Mouse (Mus musculus): Measurements from ENCODE around the gene Samd8. TPM values are rescaled to one million over a fixed set of nuclear protein-coding genes. Genes with fewer than 3 reads are reported as not detected.

Samd8 gene
- 13.1 TPM in 2 replicates for polyA plus RNA-seq (2014; fragmentation: Nextera tagmentation; extraction: Ambion mirVana)

DNA sequence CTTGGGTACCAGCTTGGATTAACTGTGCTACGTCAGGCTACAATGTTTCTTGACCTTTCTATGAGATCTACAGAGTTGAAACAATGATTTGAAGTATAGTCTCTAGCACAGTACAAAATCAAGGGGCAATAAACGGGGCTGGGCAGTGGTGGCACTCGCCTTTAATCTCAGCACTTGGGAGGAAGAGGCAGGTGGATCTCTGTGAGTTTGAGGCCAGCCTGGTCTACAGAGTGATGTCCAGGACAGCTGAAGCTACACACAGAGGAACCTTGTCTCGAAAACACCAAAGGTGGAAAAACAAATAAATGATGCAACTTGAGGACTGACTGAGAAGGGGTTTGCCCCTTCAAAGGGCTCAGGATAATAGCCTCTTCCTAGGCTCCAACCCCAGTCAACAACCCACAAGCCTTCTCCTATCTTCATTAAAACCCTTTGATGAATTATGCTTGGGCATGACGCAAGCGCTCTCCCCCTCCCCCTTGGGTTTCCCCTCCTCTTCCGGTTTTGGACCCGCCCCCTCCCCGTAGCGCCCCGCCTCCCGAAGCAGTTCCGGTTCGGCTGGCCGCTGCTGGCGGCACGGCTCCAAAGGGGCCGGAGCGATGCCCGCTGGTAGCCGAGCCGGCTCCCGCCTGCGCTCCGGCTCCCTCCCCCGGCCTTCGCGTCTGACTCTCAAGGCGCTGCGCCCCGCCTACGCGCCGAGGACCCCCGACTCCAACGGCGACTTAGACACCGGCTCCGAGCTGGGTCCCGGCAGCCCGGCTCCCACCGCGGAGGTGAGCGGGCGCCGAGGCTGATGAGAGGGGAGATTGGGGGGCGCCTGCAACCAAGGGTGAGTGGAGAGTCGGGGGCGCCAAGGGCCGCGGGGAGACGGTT, at the start of gene Samd8:
Samd8 (plus strand) TSS at position 524 of the 873 bp plus-strand sequence.
- Histone ChIP-seq H3K27ac (ENCODE audit: low read depth, low read length) (peak within 1 kb of the TSS; percentile 71), H3K4me2 (peak within 1 kb of the TSS; percentile 53), H3K4me3 (ENCODE audit: low read depth, low read length) (peak within 1 kb of the TSS; percentile 96), H3K27me3 (ENCODE audit: control insufficient read depth, insufficient read depth, low read length) (no peaks in the 10 kb centered on the region), H3K9me3 (ENCODE audit: control insufficient read depth, low read length) (no peaks in the 10 kb centered on the region), H3K36me3 (ENCODE audit: control insufficient read depth, insufficient read depth, low read length) (no peaks in the 10 kb centered on the region), H3K4me1 (ENCODE audit: control insufficient read depth, insufficient read depth, low read length) (peaks cover 9% of the 10 kb centered on the region), H3K9ac (ENCODE audit: low read length) (peak within 1 kb of the TSS; percentile 93)
- DNase-seq (ENCODE audit: low spot score, missing footprints) (peak; percentile 99), ATAC-seq (ENCODE audit: low FRiP score) (peak; percentile 88)
- WGBS, result 6% methylated on average over 51 of the region's 52 CpGs

DNA sequence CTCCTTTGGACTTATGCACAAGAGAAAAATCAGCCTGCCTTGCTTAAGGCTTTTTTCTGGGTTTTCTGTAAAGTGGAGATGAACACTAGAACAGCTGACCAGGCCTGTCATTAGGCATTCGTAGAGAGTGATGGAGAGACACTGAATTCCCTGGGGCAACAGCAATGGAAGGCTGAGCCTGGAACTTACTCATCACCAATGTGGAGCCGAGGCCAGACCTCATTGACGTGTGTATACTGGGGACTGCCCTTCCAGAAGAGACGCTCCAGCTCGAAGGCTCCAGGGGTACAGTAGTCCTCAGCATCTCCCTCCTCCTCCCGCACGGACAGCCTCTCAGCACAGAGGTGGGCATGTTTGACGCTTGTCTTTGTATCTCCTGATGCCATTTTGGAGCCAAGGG, 47.6 kb upstream of the Samd8 start:
- DNase-seq (ENCODE audit: low spot score, missing footprints) (no peak), ATAC-seq (ENCODE audit: low FRiP score) (no peak)
- H3K27ac ChIP-seq (ENCODE audit: low read depth, low read length), result no peak overlapping the region
- peaks cover 3% of the 10 kb centered on the region; the same call in 1 of the 2 replicates for H3K4me1 ChIP-seq (ENCODE audit: control insufficient read depth, insufficient read depth, low read length)
- H3K4me2 ChIP-seq, result no peak overlapping the region
- 97% methylated on average over 8 of the region's 8 CpGs for WGBS
- no peak overlapping the region for H3K9ac ChIP-seq (ENCODE audit: low read length)
- no peaks in the 10 kb centered on the region for H3K9me3 ChIP-seq (ENCODE audit: control insufficient read depth, low read length)
- H3K36me3 ChIP-seq (ENCODE audit: control insufficient read depth, insufficient read depth, low read length), result no peaks in the 10 kb centered on the region
- H3K4me3 ChIP-seq (ENCODE audit: low read depth, low read length), result no peak overlapping the region
- H3K27me3 ChIP-seq (ENCODE audit: control insufficient read depth, insufficient read depth, low read length), result no peaks in the 10 kb centered on the region

DNA sequence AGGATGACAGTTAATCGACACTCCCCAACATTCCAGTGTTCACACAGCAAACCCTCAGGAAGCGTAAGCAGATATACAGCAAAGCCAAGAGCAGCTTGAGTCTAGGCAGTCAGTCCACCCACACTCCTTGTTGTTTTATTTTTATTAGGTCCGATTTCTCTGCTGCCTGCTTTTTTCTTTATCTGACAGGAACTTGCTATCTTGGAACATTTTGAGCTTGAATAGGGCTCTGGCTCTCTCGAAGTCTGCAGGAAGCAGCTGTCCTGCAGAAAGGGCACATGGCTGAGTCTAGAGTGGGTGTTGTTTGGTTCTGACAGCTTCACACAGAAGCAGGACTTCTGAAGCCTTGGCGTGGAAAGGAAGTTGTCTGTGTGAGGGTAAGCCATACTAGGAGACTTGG, 47.1 kb upstream of the Samd8 start:
- WGBS, result 90% methylated on average over 5 of the region's 5 CpGs
- H3K4me3 ChIP-seq (ENCODE audit: low read depth, low read length), result no peak overlapping the region
- peaks cover 3% of the 10 kb centered on the region; the same call in 1 of the 2 replicates for H3K4me1 ChIP-seq (ENCODE audit: control insufficient read depth, insufficient read depth, low read length)

DNA sequence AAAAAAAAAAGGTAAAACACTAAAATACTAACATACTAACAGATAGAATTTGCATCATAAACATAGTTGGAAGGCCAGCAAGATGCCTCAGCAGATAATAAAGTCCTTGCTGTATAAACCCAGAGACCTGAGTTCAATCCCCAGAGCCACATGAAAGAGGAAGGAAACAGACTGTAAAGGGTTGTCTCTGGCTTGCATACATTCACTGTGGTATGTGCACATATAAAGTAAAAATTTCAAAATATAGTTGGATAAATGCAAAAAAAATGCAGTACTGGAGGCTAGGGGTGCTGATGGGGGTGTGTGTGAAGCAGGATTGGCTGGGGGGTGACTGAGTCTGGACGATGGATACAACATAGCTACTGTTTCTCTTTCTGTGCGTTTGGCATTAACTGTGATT, 44.9 kb upstream of the Samd8 start:
- H3K27me3 ChIP-seq (ENCODE audit: control insufficient read depth, insufficient read depth, low read length), result no peaks in the 10 kb centered on the region
- ATAC-seq (ENCODE audit: low FRiP score), result no peak
- 89% methylated on average over 2 of the region's 2 CpGs for WGBS
- no peak overlapping the region for H3K9ac ChIP-seq (ENCODE audit: low read length)
- H3K27ac ChIP-seq (ENCODE audit: low read depth, low read length), result no peak overlapping the region
- no peaks in the 10 kb centered on the region for H3K36me3 ChIP-seq (ENCODE audit: control insufficient read depth, insufficient read depth, low read length)
- no peak overlapping the region for H3K4me3 ChIP-seq (ENCODE audit: low read depth, low read length)
- no peaks in the 10 kb centered on the region for H3K9me3 ChIP-seq (ENCODE audit: control insufficient read depth, low read length)
- H3K4me2 ChIP-seq, result no peak overlapping the region
- DNase-seq (ENCODE audit: low spot score, missing footprints), result no peak
- peaks cover 3% of the 10 kb centered on the region; the same call in 1 of the 2 replicates for H3K4me1 ChIP-seq (ENCODE audit: control insufficient read depth, insufficient read depth, low read length)

More for the DNA sequence above, 47.1 kb upstream of the Samd8 start:
- no peak overlapping the region for H3K9ac ChIP-seq (ENCODE audit: low read length)
- H3K27ac ChIP-seq (ENCODE audit: low read depth, low read length), result no peak overlapping the region
- H3K9me3 ChIP-seq (ENCODE audit: control insufficient read depth, low read length), result no peaks in the 10 kb centered on the region
- DNase-seq (ENCODE audit: low spot score, missing footprints), result no peak
- no peaks in the 10 kb centered on the region for H3K36me3 ChIP-seq (ENCODE audit: control insufficient read depth, insufficient read depth, low read length)
- ATAC-seq (ENCODE audit: low FRiP score), result no peak
- no peak overlapping the region for H3K4me2 ChIP-seq
- no peaks in the 10 kb centered on the region for H3K27me3 ChIP-seq (ENCODE audit: control insufficient read depth, insufficient read depth, low read length)

DNA sequence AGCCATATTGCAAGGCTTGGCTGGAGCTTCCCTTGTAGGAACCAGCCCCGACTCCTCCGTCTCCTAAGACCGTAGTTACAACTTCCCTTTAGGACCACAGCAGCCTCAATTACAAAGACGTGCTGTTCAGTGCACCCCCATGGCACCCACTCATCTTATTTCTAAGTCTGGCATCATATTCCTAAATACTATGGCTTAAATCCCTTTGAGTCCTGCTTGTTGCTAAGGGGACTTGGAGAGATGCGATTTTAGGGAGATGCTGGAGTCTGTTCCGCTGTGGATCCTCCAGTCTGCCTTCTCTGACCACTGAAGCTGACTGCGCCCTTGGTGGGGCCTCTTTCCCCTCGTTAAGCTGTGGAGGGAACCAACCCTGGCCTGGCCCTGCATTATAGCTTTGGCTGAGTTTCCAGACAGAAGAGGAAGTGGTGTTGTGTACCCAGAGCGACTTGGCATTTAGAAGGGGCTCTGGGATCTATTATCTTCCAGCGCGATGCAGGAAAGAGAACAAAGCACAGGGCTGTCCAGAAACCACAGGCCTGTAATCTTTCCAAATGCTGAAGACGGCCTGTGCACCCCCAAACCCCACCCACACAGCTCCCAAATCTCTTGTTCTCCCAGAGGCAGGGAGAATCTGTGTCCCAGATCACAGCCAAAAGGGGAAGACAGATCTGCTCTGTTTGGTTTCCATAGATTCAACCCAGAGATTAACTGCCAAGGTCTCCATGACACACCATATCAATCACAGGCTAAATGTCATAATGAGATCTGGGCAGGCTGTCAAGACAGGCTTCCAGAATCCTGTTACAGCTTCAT, 43.4 kb upstream of the Samd8 start:
- no peak overlapping the region for H3K27ac ChIP-seq (ENCODE audit: low read depth, low read length)
- DNase-seq (ENCODE audit: low spot score, missing footprints), result no peak
- H3K9ac ChIP-seq (ENCODE audit: low read length), result no peak overlapping the region
- H3K4me2 ChIP-seq, result no peak overlapping the region
- WGBS, result 56% methylated on average over 12 of the region's 12 CpGs
- H3K4me1 ChIP-seq (ENCODE audit: control insufficient read depth, insufficient read depth, low read length), result peaks cover 3% of the 10 kb centered on the region; the same call in 1 of the 2 replicates
- ATAC-seq (ENCODE audit: low FRiP score), result no peak
- no peaks in the 10 kb centered on the region for H3K27me3 ChIP-seq (ENCODE audit: control insufficient read depth, insufficient read depth, low read length)
- no peaks in the 10 kb centered on the region for H3K36me3 ChIP-seq (ENCODE audit: control insufficient read depth, insufficient read depth, low read length)
- H3K4me3 ChIP-seq (ENCODE audit: low read depth, low read length), result no peak overlapping the region
- no peaks in the 10 kb centered on the region for H3K9me3 ChIP-seq (ENCODE audit: control insufficient read depth, low read length)

DNA sequence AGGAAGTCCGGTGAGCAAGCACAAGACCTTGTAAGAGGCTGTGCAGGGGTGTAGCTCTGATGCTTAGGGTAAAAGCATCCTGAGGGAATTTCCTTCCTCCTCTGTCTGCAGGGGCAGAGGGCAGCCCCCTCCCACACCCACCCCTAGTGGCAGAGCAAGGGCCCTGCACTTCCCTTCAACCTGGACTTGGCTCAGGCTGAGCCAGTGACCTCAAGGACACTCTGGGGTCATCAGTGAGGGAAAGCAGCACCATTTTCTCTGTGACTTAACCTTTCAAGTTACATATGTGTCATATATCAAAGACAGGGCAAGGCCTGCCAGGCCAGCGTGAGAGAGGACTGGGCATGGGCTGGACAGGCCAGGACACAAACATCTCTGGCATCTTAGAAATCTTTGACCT, 40.8 kb upstream of the Samd8 start:
- WGBS, result 46% methylated on average over 2 of the region's 2 CpGs
- peaks cover 3% of the 10 kb centered on the region; the same call in 1 of the 2 replicates for H3K4me1 ChIP-seq (ENCODE audit: control insufficient read depth, insufficient read depth, low read length)
- no peak overlapping the region for H3K4me3 ChIP-seq (ENCODE audit: low read depth, low read length)
- H3K4me2 ChIP-seq, result no peak overlapping the region
- ATAC-seq (ENCODE audit: low FRiP score) (no peak), DNase-seq (ENCODE audit: low spot score, missing footprints) (no peak)
- H3K27ac ChIP-seq (ENCODE audit: low read depth, low read length), result no peak overlapping the region
- no peak overlapping the region for H3K9ac ChIP-seq (ENCODE audit: low read length)
- H3K36me3 ChIP-seq (ENCODE audit: control insufficient read depth, insufficient read depth, low read length), result no peaks in the 10 kb centered on the region
- H3K9me3 ChIP-seq (ENCODE audit: control insufficient read depth, low read length), result no peaks in the 10 kb centered on the region
- no peaks in the 10 kb centered on the region for H3K27me3 ChIP-seq (ENCODE audit: control insufficient read depth, insufficient read depth, low read length)

DNA sequence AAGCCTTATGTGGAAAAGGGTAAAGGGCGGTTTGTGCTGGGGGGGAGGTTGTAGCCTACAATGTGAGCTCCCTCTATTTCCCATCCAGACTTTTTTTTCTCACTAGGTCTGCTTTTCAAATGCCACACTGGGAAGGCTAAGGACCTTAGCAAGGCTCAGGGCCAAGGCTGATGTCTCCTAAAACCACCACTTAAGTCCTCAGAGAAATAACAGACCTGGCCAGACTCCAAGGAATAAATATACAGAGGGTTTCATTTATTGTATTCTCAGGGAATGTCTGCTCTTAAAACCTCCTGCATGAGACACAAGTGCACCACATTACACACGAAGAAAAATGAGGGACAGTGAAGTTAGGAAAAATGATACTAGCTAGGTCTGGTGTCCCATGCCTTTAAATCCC, 39.1 kb upstream of the Samd8 start:
- H3K27me3 ChIP-seq (ENCODE audit: control insufficient read depth, insufficient read depth, low read length), result no peaks in the 10 kb centered on the region
- ATAC-seq (ENCODE audit: low FRiP score) (no peak), DNase-seq (ENCODE audit: low spot score, missing footprints) (no peak)

DNA sequence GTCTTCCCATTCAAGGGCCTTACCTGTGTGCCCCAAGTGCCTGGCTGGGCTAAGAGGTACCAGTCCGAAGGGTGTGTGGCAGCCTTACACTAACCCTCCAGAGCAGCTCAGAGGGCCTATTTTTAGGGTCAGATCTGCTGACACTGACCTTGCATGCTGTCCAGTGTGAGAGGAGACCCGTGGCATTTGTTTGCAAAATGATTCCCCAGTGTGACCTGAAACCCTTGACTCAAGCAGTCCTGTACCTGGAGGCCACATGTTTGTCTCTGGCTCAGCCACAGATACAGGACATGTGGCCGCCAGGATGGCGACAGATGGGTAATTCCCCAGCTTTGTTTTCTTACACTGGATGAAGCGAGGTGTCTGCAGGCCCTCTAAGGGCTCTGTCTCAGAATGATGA, 35.8 kb upstream of the Samd8 start, which contains the start of gene Dupd1:
Dupd1 (minus strand) TSS at position 91 of the 400 bp plus-strand sequence.
- H3K27ac ChIP-seq (ENCODE audit: low read depth, low read length), result no peak within 1 kb of the TSS
- DNase-seq (ENCODE audit: low spot score, missing footprints) (no peak), ATAC-seq (ENCODE audit: low FRiP score) (no peak)
- no peaks in the 10 kb centered on the region for H3K36me3 ChIP-seq (ENCODE audit: control insufficient read depth, insufficient read depth, low read length)
- no peak within 1 kb of the TSS for H3K4me2 ChIP-seq
- H3K27me3 ChIP-seq (ENCODE audit: control insufficient read depth, insufficient read depth, low read length), result no peaks in the 10 kb centered on the region
- 72% methylated on average over 5 of the region's 5 CpGs for WGBS
- no peak within 1 kb of the TSS for H3K9ac ChIP-seq (ENCODE audit: low read length)
- no peaks in the 10 kb centered on the region for H3K9me3 ChIP-seq (ENCODE audit: control insufficient read depth, low read length)
- no peak within 1 kb of the TSS for H3K4me3 ChIP-seq (ENCODE audit: low read depth, low read length)
- H3K4me1 ChIP-seq (ENCODE audit: control insufficient read depth, insufficient read depth, low read length), result peaks cover 1% of the 10 kb centered on the region; the same call in 1 of the 2 replicates

More for the DNA sequence above, 39.1 kb upstream of the Samd8 start:
- WGBS, result 82% methylated on average over 2 of the region's 2 CpGs
- H3K9ac ChIP-seq (ENCODE audit: low read length), result no peak overlapping the region
- H3K4me3 ChIP-seq (ENCODE audit: low read depth, low read length), result no peak overlapping the region
- no peak overlapping the region for H3K4me2 ChIP-seq
- no peak overlapping the region for H3K27ac ChIP-seq (ENCODE audit: low read depth, low read length)
- peaks cover 3% of the 10 kb centered on the region; the same call in 1 of the 2 replicates for H3K4me1 ChIP-seq (ENCODE audit: control insufficient read depth, insufficient read depth, low read length)
- no peaks in the 10 kb centered on the region for H3K36me3 ChIP-seq (ENCODE audit: control insufficient read depth, insufficient read depth, low read length)
- H3K9me3 ChIP-seq (ENCODE audit: control insufficient read depth, low read length), result no peaks in the 10 kb centered on the region

All from midbrain, embryonic 11.5 days (tissue).